Mouse (Mus musculus) myocyte (in vitro differentiated cells): Measurements from ENCODE around the gene Smim13. TPM values are rescaled to one million over a fixed set of nuclear protein-coding genes. Genes with fewer than 3 reads are reported as not detected.
"Not testable (repeated sequence)": the region's sequence is repeated elsewhere in the genome, so short reads cannot be mapped to it uniquely, and the experiment has no call there.

Experiments used
- H3K27me3 ChIP-seq: one replicate; pipeline ENCODE4 v1.6.1; 2011; ENCODE audit not compliant: control insufficient read depth, insufficient read depth, insufficient read length
- H3K36me3 ChIP-seq: one replicate; pipeline ENCODE4 v1.6.1; 2011; ENCODE audit not compliant: control insufficient read depth, insufficient read depth
- H3K4me2 ChIP-seq: one replicate; pipeline ENCODE4 v1.6.1; 2011; ENCODE audit warnings: low read depth, control low read depth
- H3K4me3 ChIP-seq: one replicate; pipeline ENCODE4 v1.5.1; 2011; ENCODE audit warnings: mild to moderate bottlenecking, control low read depth, moderate library complexity
- H3K79me2 ChIP-seq: one replicate; pipeline ENCODE4 v1.6.1; 2011; ENCODE audit not compliant: control insufficient read depth, insufficient read depth
- H3ac ChIP-seq: one replicate; pipeline ENCODE4 v1.6.1; 2011; ENCODE audit not compliant: control insufficient read depth, insufficient read length
- CEBPB ChIP-seq: IDR thresholded peaks from 2 replicates; pipeline ENCODE4 v1.6.1; 2011; ENCODE audit warnings: mild to moderate bottlenecking, moderate library complexity; ENCODE audit not compliant: poor library complexity, insufficient read depth, severe bottlenecking
- E2F4 ChIP-seq: IDR thresholded peaks from one replicate; pipeline ENCODE4 v1.6.1; 2011; ENCODE audit warnings: mild to moderate bottlenecking, control low read depth, moderate library complexity; ENCODE audit not compliant: insufficient read depth
- MAX ChIP-seq: IDR thresholded peaks from one replicate; pipeline ENCODE4 v1.6.1; 2011; ENCODE audit warnings: low read depth, mild to moderate bottlenecking, control low read depth
- MYOD1 ChIP-seq, 3 experiments: IDR thresholded peaks; one replicate each; pipeline ENCODE4 v1.6.1; 2011; ENCODE audit warnings: control low read depth in 2 of 3, low read depth in 2 of 3, mild to moderate bottlenecking in 2 of 3, moderate library complexity in 1 of 3; ENCODE audit not compliant: insufficient read length in 2 of 3, control insufficient read depth in 1 of 3
- MYOG ChIP-seq, 3 experiments: IDR thresholded peaks; one replicate each; pipeline ENCODE4 v1.6.1; 2011; ENCODE audit warnings: control low read depth in 2 of 3, low read depth in 2 of 3, mild to moderate bottlenecking in 2 of 3; ENCODE audit not compliant: insufficient read length in 2 of 3, control insufficient read depth in 1 of 3, insufficient read depth in 1 of 3
- POLR2A ChIP-seq: IDR thresholded peaks from one replicate; pipeline ENCODE4 v1.6.1; 2011; ENCODE audit warnings: low read depth, mild to moderate bottlenecking, control low read depth, moderate library complexity; ENCODE audit not compliant: insufficient read length
- POLR2AphosphoS2 ChIP-seq: IDR thresholded peaks from one replicate; pipeline ENCODE4 v1.6.1; 2011; ENCODE audit warnings: low read depth, control low read depth; ENCODE audit not compliant: insufficient read length
- REST ChIP-seq: IDR thresholded peaks from one replicate; pipeline ENCODE4 v1.6.1; 2011; ENCODE audit warnings: mild to moderate bottlenecking, control low read depth, moderate library complexity; ENCODE audit not compliant: insufficient read depth, insufficient read length
- SRF ChIP-seq: IDR thresholded peaks from one replicate; pipeline ENCODE4 v1.6.1; 2011; ENCODE audit warnings: low read depth; ENCODE audit not compliant: control insufficient read depth, insufficient read length
- TCF12 ChIP-seq: IDR thresholded peaks from one replicate; pipeline ENCODE4 v1.6.1; 2011; ENCODE audit warnings: mild to moderate bottlenecking, control low read depth; ENCODE audit not compliant: poor library complexity, insufficient read depth, severe bottlenecking
- TCF3 ChIP-seq: IDR thresholded peaks from one replicate; pipeline ENCODE4 v1.6.1; 2011; ENCODE audit warnings: low read depth, control low read depth; ENCODE audit not compliant: insufficient read length
- USF1 ChIP-seq: IDR thresholded peaks from one replicate; pipeline ENCODE4 v1.6.1; 2011; ENCODE audit warnings: low read depth, mild to moderate bottlenecking, control low read depth, moderate library complexity
- polyA plus RNA-seq: library from polyadenylated mRNA; unstranded; fragments of >200 nt; fragmentation: generic; extraction: Trizol; gene quantifications from one replicate; pipeline ENCODE4 v1.2.1, GENCODE M21; 2012; ENCODE audit warnings: missing spikeins

Smim13 gene
- 11.1 TPM for polyA plus RNA-seq

- H3K4me3 ChIP-seq = peak within 1 kb of the TSS; percentile 87
- H3K27me3 ChIP-seq = no peaks in the 10 kb centered on the region
- peak within 1 kb of the TSS; percentile 64 for H3ac ChIP-seq
- H3K4me2 ChIP-seq = peak within 1 kb of the TSS; percentile 96
- H3K36me3 ChIP-seq = no peaks in the 10 kb centered on the region
- TF ChIP-seq POLR2A (peak; percentile 90), USF1 (no peak), POLR2AphosphoS2 (peak; percentile 82), TCF3 (peak; percentile 80), MYOG (IDR thresholded peaks at IDR 0.05; ENCODE audit: control insufficient read depth in 1 of 3, insufficient read depth in 1 of 3, insufficient read length in 2 of 3, low read depth in 2 of 3) (peak; percentile 80 to 94 (median 92)), MAX (no peak), MYOD1 (IDR thresholded peaks at IDR 0.05; ENCODE audit: control insufficient read depth in 1 of 3, insufficient read length in 2 of 3, low read depth in 2 of 3) (peak in 2 of 3 experiments; percentile 94 to 99), CEBPB (no peak), TCF12 (peak; percentile 46), REST (no peak), SRF (peak; percentile 61), E2F4 (no peak)
- peaks cover 7% of the 10 kb centered on the region for H3K79me2 ChIP-seq
These were observed at the start of gene Smim13 for GRCm38 (mm10) chr13:41249538-41250317. Gene Smim13 (plus strand): TSS chr13:41249844.

DNA sequence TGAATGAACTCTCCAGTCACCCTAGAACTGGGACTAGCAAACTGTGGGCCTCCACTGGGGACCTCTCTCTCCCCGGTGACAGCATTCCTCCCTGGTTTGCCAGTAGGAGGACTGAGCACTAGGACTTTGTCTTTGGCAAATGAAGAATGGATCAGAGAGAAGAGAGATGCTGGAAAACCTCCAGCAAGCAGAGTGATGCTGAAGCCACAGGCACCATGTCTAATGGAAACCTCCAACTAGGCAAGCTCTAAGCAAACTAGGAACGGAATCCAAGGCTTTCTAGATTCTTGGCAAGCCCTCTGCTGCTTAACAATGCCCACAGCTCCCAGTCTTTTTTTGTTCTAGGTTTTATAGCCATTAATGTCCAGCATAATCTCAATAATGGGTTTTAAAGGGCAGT is 48.8 kb upstream of the Smim13 start:
- Histone ChIP-seq H3ac (no peak overlapping the region), H3K36me3 (no peaks in the 10 kb centered on the region), H3K27me3 (peaks cover 72% of the 10 kb centered on the region), H3K4me2 (no peak overlapping the region), H3K79me2 (no peaks in the 10 kb centered on the region), H3K4me3 (no peak overlapping the region)
- TF ChIP-seq REST (no peak), POLR2AphosphoS2 (no peak), MYOG (IDR thresholded peaks at IDR 0.05; ENCODE audit: control insufficient read depth in 1 of 3, insufficient read depth in 1 of 3, insufficient read length in 2 of 3, low read depth in 2 of 3) (no peak), CEBPB (no peak), USF1 (no peak), MYOD1 (IDR thresholded peaks at IDR 0.05; ENCODE audit: control insufficient read depth in 1 of 3, insufficient read length in 2 of 3, low read depth in 2 of 3) (no peak)

DNA sequence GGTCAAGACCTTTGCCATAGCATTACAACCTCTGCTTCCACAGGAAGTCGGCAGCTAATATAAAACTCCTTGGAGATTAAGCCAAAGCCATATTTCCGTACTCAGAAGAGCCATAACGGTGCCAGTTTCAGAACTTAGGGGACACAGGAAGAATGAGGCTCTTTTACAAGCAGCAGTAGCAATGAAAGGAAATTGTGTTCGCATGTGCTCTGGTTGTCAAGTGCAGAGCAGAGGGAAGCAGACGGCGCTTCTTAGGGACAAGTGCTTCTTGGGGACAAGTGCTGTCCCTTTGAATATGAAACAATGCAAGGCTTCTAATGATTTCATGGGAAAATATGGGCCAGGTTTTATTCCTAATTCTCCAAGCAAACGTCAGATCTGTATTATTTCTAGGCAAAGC is 46.4 kb upstream of the Smim13 start:
- no peaks in the 10 kb centered on the region for H3K36me3 ChIP-seq
- H3ac ChIP-seq = no peak overlapping the region
- peaks cover 73% of the 10 kb centered on the region for H3K27me3 ChIP-seq
- H3K4me2 ChIP-seq = no peak overlapping the region
- no peak for TF ChIP-seq POLR2A
- no peak for TF ChIP-seq MAX
- no peak for TF ChIP-seq USF1
- no peak for TF ChIP-seq CEBPB
- no peak for TF ChIP-seq SRF
- no peak for TF ChIP-seq TCF12
- TF ChIP-seq POLR2AphosphoS2 = no peak
- TF ChIP-seq E2F4 = no peak
- TF ChIP-seq MYOG (IDR thresholded peaks at IDR 0.05; ENCODE audit: control insufficient read depth in 1 of 3, insufficient read depth in 1 of 3, insufficient read length in 2 of 3, low read depth in 2 of 3) = no peak
- TF ChIP-seq REST = no peak
- TF ChIP-seq TCF3 = no peak
- no peak for TF ChIP-seq MYOD1 (IDR thresholded peaks at IDR 0.05; ENCODE audit: control insufficient read depth in 1 of 3, insufficient read length in 2 of 3, low read depth in 2 of 3)
- H3K4me3 ChIP-seq = no peak overlapping the region
- H3K79me2 ChIP-seq = no peaks in the 10 kb centered on the region

GRCm38 (mm10) chr13:41203691-41204090 is 46.0 kb upstream of the Smim13 start:
- Histone ChIP-seq H3K4me2 (no peak overlapping the region), H3K27me3 (peaks cover 74% of the 10 kb centered on the region), H3ac (no peak overlapping the region), H3K36me3 (no peaks in the 10 kb centered on the region), H3K79me2 (no peaks in the 10 kb centered on the region), H3K4me3 (no peak overlapping the region)
- TF ChIP-seq POLR2AphosphoS2 (no peak), USF1 (no peak), MAX (no peak), TCF12 (no peak), CEBPB (no peak), POLR2A (no peak), SRF (no peak), TCF3 (no peak), MYOD1 (IDR thresholded peaks at IDR 0.05; ENCODE audit: control insufficient read depth in 1 of 3, insufficient read length in 2 of 3, low read depth in 2 of 3) (no peak), MYOG (IDR thresholded peaks at IDR 0.05; ENCODE audit: control insufficient read depth in 1 of 3, insufficient read depth in 1 of 3, insufficient read length in 2 of 3, low read depth in 2 of 3) (no peak), E2F4 (no peak), REST (no peak)

- H3ac ChIP-seq, H3K4me2 ChIP-seq: not testable (repeated sequence)
- peaks cover 76% of the 10 kb centered on the region for H3K27me3 ChIP-seq
These were observed 44.1 kb upstream of the Smim13 start for GRCm38 (mm10) chr13:41205568-41205967.

More at GRCm38 (mm10) chr13:41205568-41205967, 44.1 kb upstream of the Smim13 start:
- H3K4me3 ChIP-seq, H3K79me2 ChIP-seq, H3K36me3 ChIP-seq: not testable (repeated sequence)
